ENCODE assay signal across 15 mouse cellular contexts in the genomic region with DNA sequence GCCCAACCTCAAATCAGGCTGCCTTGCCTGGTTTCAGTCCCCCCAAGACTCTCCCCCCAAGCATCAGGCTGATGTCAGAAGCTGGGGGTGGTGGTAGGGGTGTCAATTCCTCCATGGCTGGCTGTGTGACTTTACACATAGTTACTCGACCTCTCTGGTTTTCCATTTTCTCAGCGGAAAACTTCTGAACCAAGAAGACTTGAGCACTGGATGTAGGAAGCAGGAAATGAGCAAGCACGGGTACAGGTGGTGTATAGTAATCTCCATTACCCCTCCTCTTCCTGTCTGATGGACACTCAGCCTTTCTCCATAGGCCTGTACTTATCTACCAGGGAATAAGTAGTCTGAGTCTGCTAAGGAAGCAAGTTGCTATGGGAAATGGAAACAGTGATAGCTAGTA. TPM values are rescaled to one million over a fixed set of nuclear protein-coding genes. Genes with fewer than 3 reads are reported as not detected.
DNase-seq lines count a peak whose midpoint lies in the region; ATAC-seq and TF ChIP-seq lines count a peak whose summit lies in the region.
"Had no signal": no experiment of that assay in that cellular context is flagged by ENCODE, and none has a peak within 500 bp of the region (broad histone marks: within the 10 kb centered on the region; RNA-seq: fewer than 3 reads in every experiment).

No protein-coding gene starts in this region.

- peak; percentile 65 for TF ChIP-seq EP300 in CH12.LX (IDR thresholded peaks at IDR 0.05; ENCODE audit: low read length)

- H3K36me3 ChIP-seq in intestine, embryonic 16.5 days (ENCODE audit: control insufficient read depth, insufficient read depth, low read length) = no peaks in the 10 kb centered on the region
- no peaks in the 10 kb centered on the region for H3K36me3 ChIP-seq in intestine, embryonic 15.5 days
- peaks cover 0 to 6% of the 10 kb centered on the region in 2 experiments for H3K36me3 ChIP-seq in CH12.LX (replicated peaks in 1 of 2; ENCODE audit: control insufficient read depth in 1 of 2, insufficient read depth in 1 of 2, low read length in 1 of 2)
- no peaks in the 10 kb centered on the region for H3K36me3 ChIP-seq in macrophage (ENCODE audit: inconsistent target)
- no peaks in the 10 kb centered on the region for H3K36me3 ChIP-seq in midbrain, embryonic 15.5 days (replicated peaks)
- H3K36me3 ChIP-seq: forebrain, embryonic 12.5 days; G1E; liver, embryonic 13.5 days had no signal

- ATAC-seq in intestine, embryonic 16.5 days = no peak
- no peak for ATAC-seq in intestine, embryonic 15.5 days
- ATAC-seq in midbrain, embryonic 15.5 days (replicated peaks) = no peak

- in situ Hi-C loops in CH12.LX (cut with MboI; ENCODE audit: low pct_ligation_motif_present, low pct_unique_long_range_greater_than_20kb, low sequenced_read_pairs) = loop anchor here (25.0 kb wide), 1 partner anchor 468 kb away; no protein-coding TSS in a partner anchor

- dilution Hi-C loops in CH12.LX (cut with MboI; ENCODE audit: extremely low pct_ligation_motif_present, extremely low pct_unique_long_range_greater_than_20kb, low sequenced_read_pairs) = no loop called here

- TF ChIP-seq RAD21 in CH12.LX (IDR thresholded peaks at IDR 0.05; ENCODE audit: low read depth, low read length) = no peak

- no peak for TF ChIP-seq POLR2A in CH12.LX (IDR thresholded peaks at IDR 0.05; ENCODE audit: low read depth, low read length)

- no peaks in the 10 kb centered on the region for H3K9me3 ChIP-seq in intestine, embryonic 16.5 days (ENCODE audit: control insufficient read depth, low read length)
- no peaks in the 10 kb centered on the region for H3K9me3 ChIP-seq in intestine, embryonic 15.5 days
- no peaks in the 10 kb centered on the region for H3K9me3 ChIP-seq in CH12.LX (replicated peaks; ENCODE audit: low read length)
- no peaks in the 10 kb centered on the region for H3K9me3 ChIP-seq in midbrain, embryonic 15.5 days
- H3K9me3 ChIP-seq: forebrain, embryonic 12.5 days; liver, embryonic 13.5 days had no signal

- no peaks in the 10 kb centered on the region for H3K4me1 ChIP-seq in intestine, embryonic 16.5 days (ENCODE audit: control insufficient read depth, insufficient read depth, low read length)
- peaks cover 7% of the 10 kb centered on the region; the same call in 1 of the 2 replicates for H3K4me1 ChIP-seq in intestine, embryonic 15.5 days (replicated peaks)
- H3K4me1 ChIP-seq in CH12.LX (ENCODE audit: control insufficient read depth in 1 of 2, insufficient read depth in 2 of 2) = peaks cover 15 to 34% of the 10 kb centered on the region in 2 experiments
- no peaks in the 10 kb centered on the region for H3K4me1 ChIP-seq in midbrain, embryonic 15.5 days
- H3K4me1 ChIP-seq: forebrain, embryonic 12.5 days; liver, embryonic 13.5 days had no signal

- H3K27ac ChIP-seq in intestine, embryonic 16.5 days (ENCODE audit: low read length) = peak overlapping the region; percentile 54; the same call in 1 of the 2 replicates
- H3K27ac ChIP-seq in intestine, embryonic 15.5 days = no peak overlapping the region
- no peak overlapping the region for H3K27ac ChIP-seq in CH12.LX (ENCODE audit: insufficient read depth, low read depth)
- H3K27ac ChIP-seq in macrophage = 0 out of 2 replicates have a peak overlapping the region, but pooled peaks have one; percentile 15
- H3K27ac ChIP-seq in midbrain, embryonic 15.5 days = no peak overlapping the region
- H3K27ac ChIP-seq: forebrain, embryonic 12.5 days; liver, embryonic 13.5 days had no signal

- H3K4me2 ChIP-seq in intestine, embryonic 16.5 days (ENCODE audit: low read depth, low read length) = no peak overlapping the region
- no peak overlapping the region for H3K4me2 ChIP-seq in intestine, embryonic 15.5 days (replicated peaks)
- no peak overlapping the region for H3K4me2 ChIP-seq in CH12.LX (ENCODE audit: insufficient read depth, low read depth, poor library complexity, severe bottlenecking)
- H3K4me2 ChIP-seq in midbrain, embryonic 15.5 days = no peak overlapping the region
- H3K4me2 ChIP-seq: forebrain, embryonic 12.5 days; liver, embryonic 13.5 days had no signal

- no peaks in the 10 kb centered on the region for H3K27me3 ChIP-seq in intestine, embryonic 16.5 days (replicated peaks; ENCODE audit: control insufficient read depth, insufficient read depth, low read length)
- H3K27me3 ChIP-seq in intestine, embryonic 15.5 days (replicated peaks) = no peaks in the 10 kb centered on the region
- peaks cover 4% of the 10 kb centered on the region for H3K27me3 ChIP-seq in CH12.LX (replicated peaks)
- H3K27me3 ChIP-seq in midbrain, embryonic 15.5 days (replicated peaks) = no peaks in the 10 kb centered on the region
- H3K27me3 ChIP-seq: forebrain, embryonic 12.5 days; liver, embryonic 13.5 days had no signal

- H3K9ac ChIP-seq in intestine, embryonic 16.5 days (ENCODE audit: low read depth, low read length) = no peak overlapping the region
- H3K9ac ChIP-seq in intestine, embryonic 15.5 days = no peak overlapping the region
- no peak overlapping the region for H3K9ac ChIP-seq in CH12.LX (ENCODE audit: insufficient read depth, low read depth)
- H3K9ac ChIP-seq in midbrain, embryonic 15.5 days = no peak overlapping the region
- H3K9ac ChIP-seq: forebrain, embryonic 12.5 days; liver, embryonic 13.5 days had no signal

- WGBS in intestine, embryonic 16.5 days = 66% methylated on average over 3 of the region's 3 CpGs
- 67% methylated on average over 3 of the region's 3 CpGs for WGBS in intestine, embryonic 15.5 days
- WGBS in macrophage (ENCODE audit: missing documents) = 87% methylated on average over 3 of the region's 3 CpGs
- 75% methylated on average over 3 of the region's 3 CpGs for WGBS in midbrain, embryonic 15.5 days

- H3K4me3 ChIP-seq in intestine, embryonic 16.5 days (ENCODE audit: low read length) = no peak overlapping the region
- H3K4me3 ChIP-seq in intestine, embryonic 15.5 days (replicated peaks) = no peak overlapping the region
- H3K4me3 ChIP-seq in CH12.LX (replicated peaks in 1 of 3; ENCODE audit: low read depth in 2 of 3, low read length in 2 of 3, poor library complexity in 1 of 3) (no peak overlapping the region), macrophage (ENCODE audit: inconsistent target) (no peak overlapping the region)
- no peak overlapping the region for H3K4me3 ChIP-seq in midbrain, embryonic 15.5 days
- H3K4me3 ChIP-seq: forebrain, embryonic 12.5 days; liver, embryonic 13.5 days had no signal

- DNase-seq in CD4-positive helper T cell, adult 2 months (ENCODE audit: low read depth, low spot score) = peak; percentile 65
- DNase-seq in CH12.LX (ENCODE audit: extremely low read depth) = peak; percentile 45
- no peak for DNase-seq in kidney, postnatal 36 days
- DNase-seq: cerebellum, adult 8-10 months; kidney, adult 8-10 months; layer of hippocampus, adult 9-11 months; liver, embryonic 13.5 days had no signal

- H3K79me2 ChIP-seq in CH12.LX (replicated peaks; ENCODE audit: control insufficient read depth, extremely low read depth, insufficient read depth, poor library complexity, severe bottlenecking) = no peaks in the 10 kb centered on the region
- H3K79me2 ChIP-seq in macrophage (ENCODE audit: inconsistent target) = no peaks in the 10 kb centered on the region

- no peak for TF ChIP-seq CTCF in CH12.LX (conservative IDR thresholded peaks at IDR 0.05 in 1 of 2, IDR thresholded peaks at IDR 0.05 in 1 of 2; ENCODE audit: low read depth in 2 of 2, low read length in 2 of 2)

TF ChIP-seq in CH12.LX, 34 proteins besides CTCF, POLR2A, EP300 and RAD21:
- TF ChIP-seq BHLHE40 (IDR thresholded peaks at IDR 0.05; ENCODE audit: low read depth, low read length) (0 out of 2 replicates have a peak, but pooled peaks have one; percentile 13), MYC (IDR thresholded peaks at IDR 0.05; ENCODE audit: low read depth, low read length) (no peak), IRF4 (IDR thresholded peaks at IDR 0.05; ENCODE audit: low read depth, low read length) (0 out of 2 replicates have a peak, but pooled peaks have one; percentile 19), ELF1 (IDR thresholded peaks at IDR 0.05; ENCODE audit: low read depth, low read length) (0 out of 2 replicates have a peak, but pooled peaks have one; percentile 14), ETS1 (conservative IDR thresholded peaks at IDR 0.05; ENCODE audit: low read depth, low read length) (peak; percentile 56)

RNA-seq across cellular contexts. Expression of a gene that starts 19.3 kb away (rescaled TPM):
- 0.72 and 1.0 TPM in 2 replicates for polyA plus RNA-seq in intestine, embryonic 16.5 days (2015; fragmentation: Nextera tagmentation; extraction: Ambion mirVana)
- 0.28 TPM in 1 of 2 replicates, not detected in the other for polyA plus RNA-seq in intestine, embryonic 15.5 days (2015; fragmentation: Nextera tagmentation; extraction: Ambion mirVana)
- not detected in 2 replicates for total RNA-seq in CH12.LX (2012; rRNA removed)
- total RNA-seq in CH12.LX (2014; rRNA removed) = not detected in 2 replicates
- not detected in 2 replicates for polyA plus RNA-seq in CH12.LX (2012; ENCODE audit: insufficient read length, low read depth)
- total RNA-seq in macrophage (2018; cell fraction: chromatin; rRNA removed) = 1 to 10 TPM in 6 of 26 experiments, under 1 TPM in 2, not detected in 18; 0.81 to 7.0 (median 1.4) TPM
- under 1 TPM in 7 of 26 experiments, not detected in 19; 0.14 to 0.59 (median 0.29) TPM for total RNA-seq in macrophage (2018; cell fraction: cytosol; rRNA removed)
- 10 to 100 TPM in 1 of 26 experiments, 1 to 10 TPM in 9, under 1 TPM in 1, not detected in 15; 0.88 to 10.1 (median 1.5) TPM for total RNA-seq in macrophage (2018; cell fraction: nucleus; rRNA removed)
- polyA plus RNA-seq in macrophage (2018) = not detected in 3 replicates
- polyA plus RNA-seq in midbrain, embryonic 15.5 days (2015; fragmentation: Nextera tagmentation; extraction: Ambion mirVana) = 8.9 and 11.0 TPM in 2 replicates
- total RNA-seq: adrenal gland, postnatal 4 days; G1E; gastrocnemius, adult 8-10 months had no signal
- polyA plus RNA-seq: G1E; liver, embryonic 13.5 days had no signal

RNA-seq across cellular contexts. Expression of a gene that starts 33.6 kb away (rescaled TPM):
- 10.3 and 11.2 TPM in 2 replicates for polyA plus RNA-seq in intestine, embryonic 16.5 days (2015; fragmentation: Nextera tagmentation; extraction: Ambion mirVana)
- 7.2 and 9.0 TPM in 2 replicates for polyA plus RNA-seq in intestine, embryonic 15.5 days (2015; fragmentation: Nextera tagmentation; extraction: Ambion mirVana)
- 9.5 and 10.5 TPM in 2 replicates for total RNA-seq in CH12.LX (2012; rRNA removed)
- total RNA-seq in CH12.LX (2014; rRNA removed) = 5.5 and 6.3 TPM in 2 replicates
- 3.6 and 4.7 TPM in 2 replicates for polyA plus RNA-seq in CH12.LX (2012; ENCODE audit: insufficient read length, low read depth)
- 100 to 1,000 TPM in 6 of 26 experiments, 10 to 100 TPM in 20; 10.8 to 164 (median 60.8) TPM for total RNA-seq in macrophage (2018; cell fraction: chromatin; rRNA removed)
- 100 to 1,000 TPM in 24 of 26 experiments, 10 to 100 TPM in 2; 90.4 to 273 (median 157) TPM for total RNA-seq in macrophage (2018; cell fraction: cytosol; rRNA removed)
- 100 to 1,000 TPM in 24 of 26 experiments, 10 to 100 TPM in 2; 88.2 to 317 (median 168) TPM for total RNA-seq in macrophage (2018; cell fraction: nucleus; rRNA removed)
- 165 to 459 TPM (median 279 TPM) in 3 replicates for polyA plus RNA-seq in macrophage (2018)
- polyA plus RNA-seq in midbrain, embryonic 15.5 days (2015; fragmentation: Nextera tagmentation; extraction: Ambion mirVana) = 2.5 and 3.0 TPM in 2 replicates

Comparison
In these comparisons a context has a peak if more than half of its experiments do, and no peak if none do; other contexts are left out.
1. H3K27ac ChIP-seq: peak in intestine, embryonic 16.5 days (single experiment) and macrophage (single experiment); none in intestine, embryonic 15.5 days (single experiment), CH12.LX (single experiment) and midbrain, embryonic 15.5 days (single experiment).
2. DNase-seq: peak in CD4-positive helper T cell, adult 2 months (single experiment) and CH12.LX (single experiment); none in kidney, postnatal 36 days (0 of 2).
3. RNA of a gene that starts 33.6 kb away (polyA plus RNA-seq): 165 to 459 TPM in macrophage; 10.3 to 11.2 TPM in intestine, embryonic 16.5 days, 7.2 to 9.0 TPM in intestine, embryonic 15.5 days, 3.6 to 4.7 TPM in CH12.LX and 2.5 to 3.0 TPM in midbrain, embryonic 15.5 days; every median in the first group is over 10 times any median in the second.